Mouse (Mus musculus) bone marrow, adult 2 months (tissue): ENCODE results near the gene Tmbim1.

Experiments
- CTCF ChIP-seq: fragments of 200-500 bp; IDR thresholded peaks from 2 replicates; pipeline ENCODE4 v1.5.1; 2011; ENCODE audit warnings: low read length, control low read depth; ENCODE audit not compliant: control insufficient read depth, insufficient read depth
- POLR2A ChIP-seq: fragments of 200-500 bp; IDR thresholded peaks from 2 replicates; pipeline ENCODE4 v1.6.1; 2011; ENCODE audit warnings: low read depth, mild to moderate bottlenecking, control low read depth, low read length, borderline replicate concordance; ENCODE audit not compliant: control insufficient read depth

DNA sequence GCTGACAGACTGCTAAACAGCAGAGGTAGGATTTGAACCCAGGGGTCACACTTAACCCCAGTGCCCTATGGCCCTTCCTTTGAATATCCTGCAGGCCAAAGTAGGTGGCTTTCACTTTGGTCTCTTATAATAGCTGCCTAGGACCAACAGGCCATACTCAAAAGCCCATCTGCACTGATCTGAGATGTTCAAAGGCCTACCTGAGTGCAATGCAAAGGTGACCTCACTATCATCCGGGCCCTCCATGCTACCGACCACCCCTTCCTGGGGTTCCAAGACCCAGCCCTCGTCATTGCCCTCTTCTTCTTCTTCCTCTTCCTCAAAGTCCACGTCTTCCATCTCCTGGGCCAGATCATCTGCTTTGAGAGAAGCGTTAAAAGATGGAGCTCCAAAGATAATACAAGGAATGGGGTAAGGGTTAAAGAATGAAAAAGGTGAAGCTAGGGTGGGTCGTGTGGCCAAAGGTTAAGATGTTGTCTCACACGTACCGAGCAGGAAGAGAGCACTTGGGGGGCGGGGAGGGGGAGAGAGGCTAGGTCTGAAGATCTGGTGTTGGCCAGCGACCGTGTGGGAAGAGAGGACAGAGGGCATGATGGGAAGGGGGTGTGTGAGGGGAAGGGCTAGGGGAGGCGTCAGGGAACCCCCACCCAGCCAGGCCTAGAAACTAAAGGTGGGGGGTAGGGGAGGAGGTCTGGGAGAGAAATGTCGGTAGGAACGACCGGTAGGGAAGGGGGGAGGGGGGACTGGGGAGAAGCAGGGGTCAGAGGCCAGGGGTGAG is 21.5 kb downstream of the Tmbim1 start:
- TF ChIP-seq CTCF (no peak), POLR2A (no peak)
